Mouse (Mus musculus) thymus, postnatal 25 days (tissue): ENCODE data around the gene Fem1a.

Experiments used
- DNase-seq: peaks from one replicate; pipeline ENCODE4 v3.0.0; 2022

Gene Fem1a

DNA sequence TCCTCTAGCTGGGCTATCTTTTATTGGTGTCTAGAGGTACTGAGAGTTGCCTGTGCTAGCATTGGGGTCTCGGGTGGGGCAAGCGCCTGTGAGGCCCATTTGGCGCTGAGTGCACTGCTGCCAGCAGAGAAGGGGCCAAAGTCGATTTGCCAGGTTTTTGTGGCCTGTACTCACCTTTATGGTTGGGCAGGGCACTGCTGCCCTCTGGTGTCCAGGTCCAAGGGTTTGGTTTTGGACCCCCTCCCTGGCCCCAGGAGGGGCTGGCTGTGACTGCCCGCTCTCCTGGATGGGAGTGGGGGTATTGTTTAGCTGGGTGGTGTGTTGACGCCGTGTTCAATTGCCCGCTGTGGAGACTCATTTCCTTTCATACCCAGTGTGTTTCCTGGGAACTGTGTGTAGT lies 49.2 kb downstream of the Fem1a start:
- DNase-seq, result peak; percentile 50

DNA sequence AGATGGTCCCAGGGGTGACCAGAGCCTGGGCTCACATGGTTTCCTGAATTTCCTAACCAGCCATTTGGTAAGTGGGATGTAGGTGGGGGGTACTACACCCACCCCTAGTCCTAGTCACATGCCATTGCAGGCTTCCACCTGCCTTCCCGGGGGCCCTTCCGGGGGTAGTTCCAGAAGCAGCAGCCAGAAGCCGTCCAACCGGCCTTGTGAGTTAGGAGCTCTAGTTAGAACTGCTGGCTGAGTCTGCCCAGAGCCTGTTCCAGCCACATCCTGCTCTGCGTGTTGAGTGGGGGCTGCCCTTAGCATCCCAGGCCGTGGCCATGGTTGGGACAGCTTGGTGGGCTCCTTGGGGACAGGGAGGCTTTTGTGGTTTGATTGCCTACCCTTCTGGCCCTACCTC lies 51.5 kb downstream of the Fem1a start:
- no peak for DNase-seq

DNA sequence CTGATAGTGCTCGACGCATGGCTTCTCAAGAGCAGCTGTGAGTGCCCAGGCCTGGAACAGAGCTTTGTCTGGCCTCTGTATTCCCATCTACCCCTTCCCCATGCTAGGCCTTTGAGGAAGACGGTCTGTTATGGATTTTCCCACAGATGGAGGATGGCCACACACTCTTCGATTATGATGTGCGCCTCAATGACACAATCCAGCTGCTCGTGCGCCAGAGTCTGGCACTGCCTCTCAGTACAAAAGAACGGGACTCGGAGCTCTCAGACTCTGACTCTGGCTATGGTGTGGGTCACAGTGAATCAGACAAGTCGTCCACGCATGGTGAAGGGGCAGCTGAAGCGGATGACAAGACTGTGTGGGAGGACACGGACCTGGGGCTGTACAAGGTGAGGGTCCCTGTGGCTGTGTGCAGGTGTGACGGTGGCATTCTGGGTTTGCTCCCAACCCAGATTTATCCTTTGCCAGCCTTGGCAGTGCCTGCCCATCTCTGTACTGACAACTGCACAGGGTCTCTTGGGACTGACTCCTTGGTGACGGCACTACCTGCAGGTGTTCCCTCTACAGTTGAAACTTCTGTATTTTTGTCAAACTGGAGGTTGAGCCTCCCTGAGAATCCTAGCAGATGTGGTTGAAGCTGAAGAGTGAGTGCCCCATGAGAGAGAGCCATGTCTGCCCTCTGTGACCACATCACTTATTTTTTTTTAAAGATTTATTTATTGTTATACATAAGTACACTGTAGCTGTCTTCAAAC lies 52.8 kb downstream of the Fem1a start:
- DNase-seq, result no peak
